Mouse (Mus musculus) cerebellum, postnatal 10 days (tissue): ENCODE results near the gene Cenpx.
"Not testable (repeated sequence)": the region's sequence is repeated elsewhere in the genome, so short reads cannot be mapped to it uniquely, and the experiment has no call there.

Experiments
- DNase-seq, 2 experiments: peaks; one replicate each; pipeline ENCODE4 v3.0.0; 2021; ENCODE audit warnings: mixed read lengths in 2 of 2

Gene Cenpx

GRCm38 (mm10) chr11:120713580-120714518, at the start of gene Cenpx, which contains the start of gene Lrrc45:
Cenpx (minus strand) TSS chr11:120713738.
Lrrc45 (plus strand) TSS chr11:120713925.
- peak; percentile 97 to 98 for DNase-seq

- not testable (repeated sequence) for DNase-seq
Measured at GRCm38 (mm10) chr11:120762672-120763041, 49.1 kb upstream of the Cenpx start, which contains the start of gene Hmga1b. Hmga1b (plus strand) TSS chr11:120762794.

GRCm38 (mm10) chr11:120761811-120762671, 48.5 kb upstream of the Cenpx start:
- no peak for DNase-seq

GRCm38 (mm10) chr11:120760236-120760635, 46.7 kb upstream of the Cenpx start:
- DNase-seq = no peak

GRCm38 (mm10) chr11:120751606-120752005, 38.1 kb upstream of the Cenpx start:
- no peak for DNase-seq

- peak; percentile 43 to 44 for DNase-seq
Measured at GRCm38 (mm10) chr11:120749430-120749829, 35.9 kb upstream of the Cenpx start.

GRCm38 (mm10) chr11:120747974-120748373, 34.4 kb upstream of the Cenpx start:
- DNase-seq = no peak

- no peak for DNase-seq
Measured at GRCm38 (mm10) chr11:120744121-120744701, 30.7 kb upstream of the Cenpx start.

- no peak for DNase-seq
Measured at GRCm38 (mm10) chr11:120740981-120741380, 27.4 kb upstream of the Cenpx start.

GRCm38 (mm10) chr11:120736424-120736823, 22.9 kb upstream of the Cenpx start:
- no peak for DNase-seq

GRCm38 (mm10) chr11:120733521-120733920, 20.0 kb upstream of the Cenpx start:
- DNase-seq = peak; percentile 9 to 21

- DNase-seq = no peak
Measured at GRCm38 (mm10) chr11:120731858-120732680, 18.5 kb upstream of the Cenpx start, which contains the start of gene Cbr2. Cbr2 (minus strand) TSS chr11:120732114.

- no peak for DNase-seq
Measured at GRCm38 (mm10) chr11:120731395-120731794, 17.9 kb upstream of the Cenpx start.

- DNase-seq = no peak
Measured at GRCm38 (mm10) chr11:120730331-120730870, 16.9 kb upstream of the Cenpx start.

- DNase-seq = peak; percentile 41 to 45
Measured at GRCm38 (mm10) chr11:120729432-120730050, 16.0 kb upstream of the Cenpx start.

GRCm38 (mm10) chr11:120728530-120729240, 15.1 kb upstream of the Cenpx start:
- DNase-seq = peak in 1 of 2 experiments; percentile 7

GRCm38 (mm10) chr11:120727564-120727963, 14.0 kb upstream of the Cenpx start:
- no peak for DNase-seq

GRCm38 (mm10) chr11:120727169-120727527, 13.6 kb upstream of the Cenpx start, which contains the start of gene Dcxr:
Dcxr (minus strand) TSS chr11:120727281.
- peak; percentile 84 to 86 for DNase-seq

GRCm38 (mm10) chr11:120726243-120727168, 13.0 kb upstream of the Cenpx start:
- no peak for DNase-seq
